Mouse (Mus musculus) urinary bladder, postnatal 10 days (tissue): ENCODE data around the gene Srprb.
"Not testable (repeated sequence)": the region's sequence is repeated elsewhere in the genome, so short reads cannot be mapped to it uniquely, and the experiment has no call there.

Experiments used
- DNase-seq: peaks from one replicate; pipeline ENCODE4 v3.0.0; 2022; ENCODE audit warnings: low spot score

Srprb gene

GRCm38 (mm10) chr9:103208802-103209423 is 7.0 kb upstream of the Srprb start:
- no peak for DNase-seq

DNA sequence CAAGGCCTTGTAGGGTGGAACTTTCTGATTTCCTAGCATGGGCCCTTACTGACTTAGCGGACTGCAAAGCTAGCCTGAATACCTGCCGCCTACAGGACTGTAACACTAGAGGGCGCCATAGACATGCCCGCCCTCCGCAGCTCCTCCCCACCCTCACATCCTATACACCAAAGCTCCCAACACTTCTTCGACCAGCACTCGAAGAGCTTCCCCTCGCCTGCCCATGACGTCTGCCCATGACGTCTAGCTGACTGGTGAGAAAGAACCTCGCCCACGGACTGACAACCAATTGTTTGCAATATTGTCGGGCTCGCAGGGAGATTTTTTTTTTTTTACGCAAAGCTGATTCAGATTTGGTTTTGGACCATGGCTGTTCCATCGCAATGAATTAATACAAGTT is 5.9 kb upstream of the Srprb start:
- no peak for DNase-seq

- DNase-seq: no peak
Observed at GRCm38 (mm10) chr9:103205786-103206185, 3.8 kb upstream of the Srprb start.

DNA sequence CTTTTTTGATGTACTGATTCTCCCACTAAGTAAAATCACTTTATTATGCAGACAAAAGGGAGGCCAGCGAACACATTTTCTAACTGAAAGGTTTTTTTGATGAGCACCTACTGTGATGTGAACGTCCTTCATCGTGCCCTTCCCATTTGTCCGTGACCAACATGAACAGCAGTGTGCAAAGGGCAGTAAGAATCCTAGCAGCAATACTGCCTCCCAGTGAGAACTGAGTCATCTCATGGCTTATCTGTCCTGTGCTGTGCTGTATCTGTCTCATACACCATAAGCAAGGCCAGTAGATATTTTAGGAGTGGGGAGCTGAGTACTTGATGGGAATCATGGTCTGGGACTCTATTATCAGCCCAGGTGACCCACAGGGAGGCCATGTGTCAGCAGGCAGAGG is 13.5 kb downstream of the Srprb start:
- no peak for DNase-seq

DNA sequence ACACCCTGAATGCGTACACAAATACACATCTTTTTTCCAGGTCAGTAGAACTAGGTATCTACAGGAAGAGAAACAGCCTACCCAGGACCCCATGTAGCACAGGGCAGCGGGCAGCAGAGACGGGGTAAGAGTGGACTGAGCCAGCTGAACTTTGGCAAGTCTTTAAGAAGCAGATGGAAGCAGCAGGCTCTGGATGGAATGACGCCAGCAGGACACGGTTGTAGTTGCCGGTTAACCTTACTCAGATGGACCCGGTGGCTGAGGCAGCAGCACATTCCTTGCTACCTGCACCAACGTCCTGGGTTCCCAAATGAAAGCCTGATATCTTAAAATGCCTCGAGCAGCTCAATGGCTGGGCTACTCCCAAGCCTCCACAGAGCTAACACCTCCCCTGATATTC is 15.2 kb downstream of the Srprb start:
- DNase-seq: no peak

GRCm38 (mm10) chr9:103185946-103186345 is 16.0 kb downstream of the Srprb start:
- no peak for DNase-seq

- DNase-seq: no peak
Observed at GRCm38 (mm10) chr9:103184855-103185254, 17.1 kb downstream of the Srprb start.

DNA sequence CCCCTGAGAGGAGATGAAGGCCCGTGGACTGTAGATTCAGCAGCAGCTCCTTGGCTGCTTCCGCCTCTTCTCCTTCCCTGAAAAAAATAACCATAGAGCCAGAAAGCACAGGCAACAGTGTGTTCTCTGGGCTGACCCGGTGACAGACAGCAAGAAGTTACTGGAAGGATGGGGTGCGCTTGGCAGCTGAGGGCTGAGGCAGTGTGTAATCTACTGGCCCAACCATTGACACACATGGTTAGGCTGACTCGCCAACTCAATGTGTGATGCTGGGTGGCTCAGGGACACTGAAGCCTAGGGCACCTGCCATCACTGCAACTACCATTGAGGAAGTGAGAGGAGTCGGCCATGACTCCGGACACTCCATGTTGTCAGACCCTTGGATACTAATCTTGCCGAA is 20.1 kb downstream of the Srprb start:
- DNase-seq: no peak

DNA sequence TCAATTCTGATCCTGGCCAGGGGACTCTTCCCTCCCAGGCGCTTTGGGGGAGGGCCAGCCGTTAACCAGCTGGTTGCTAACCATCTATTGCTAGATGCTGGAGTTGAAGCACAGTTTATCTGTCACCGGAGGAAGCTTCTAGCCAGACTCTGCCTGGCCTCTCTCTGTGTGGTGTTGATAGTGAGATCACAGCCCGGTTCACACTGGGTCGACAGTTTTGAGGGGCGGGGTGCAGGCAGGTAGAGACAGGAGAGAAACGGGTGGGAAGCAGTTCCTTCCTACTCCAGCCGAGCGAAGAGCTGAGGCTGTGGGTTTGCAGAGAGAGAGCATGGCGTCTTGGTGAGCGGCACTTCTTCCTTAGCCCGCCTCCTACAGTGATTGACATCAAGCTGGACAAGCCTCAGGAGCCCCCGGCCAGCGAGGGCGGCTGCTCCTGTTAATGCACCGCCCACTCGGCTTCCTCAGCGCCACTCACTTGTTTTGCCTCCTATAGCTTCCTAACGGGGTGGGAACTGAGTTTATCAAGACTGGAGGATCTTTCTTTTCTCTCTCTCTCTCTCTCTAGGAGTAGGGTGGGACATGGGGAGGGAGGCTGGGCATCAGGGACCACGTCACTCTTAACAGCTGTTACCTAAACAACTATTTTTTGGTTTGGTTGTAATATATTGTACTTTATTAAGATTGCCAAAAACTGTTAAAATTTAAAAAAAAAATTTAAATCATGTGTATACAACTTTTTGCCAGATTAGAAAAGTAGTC is 21.0 kb downstream of the Srprb start:
- no peak for DNase-seq

DNA sequence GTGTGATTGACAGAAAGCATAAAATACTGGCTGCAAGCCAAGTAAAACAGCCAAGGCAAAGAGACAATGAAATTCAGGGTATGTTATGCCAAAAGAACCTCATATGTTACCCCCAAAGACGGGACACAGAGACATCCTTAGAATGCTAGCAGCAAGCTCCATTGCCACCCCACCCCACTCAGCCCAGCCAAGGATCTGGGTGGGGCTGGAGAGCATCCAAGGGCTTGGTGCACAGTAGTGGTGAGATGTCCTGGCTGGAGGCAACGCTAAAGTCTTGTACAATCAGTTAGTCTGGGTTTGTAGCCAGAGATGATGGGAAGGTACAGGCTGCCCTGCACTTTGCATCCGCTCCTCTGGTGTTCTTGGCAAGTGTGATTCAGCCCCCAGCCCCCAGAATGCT is 21.6 kb downstream of the Srprb start:
- DNase-seq: no peak

DNA sequence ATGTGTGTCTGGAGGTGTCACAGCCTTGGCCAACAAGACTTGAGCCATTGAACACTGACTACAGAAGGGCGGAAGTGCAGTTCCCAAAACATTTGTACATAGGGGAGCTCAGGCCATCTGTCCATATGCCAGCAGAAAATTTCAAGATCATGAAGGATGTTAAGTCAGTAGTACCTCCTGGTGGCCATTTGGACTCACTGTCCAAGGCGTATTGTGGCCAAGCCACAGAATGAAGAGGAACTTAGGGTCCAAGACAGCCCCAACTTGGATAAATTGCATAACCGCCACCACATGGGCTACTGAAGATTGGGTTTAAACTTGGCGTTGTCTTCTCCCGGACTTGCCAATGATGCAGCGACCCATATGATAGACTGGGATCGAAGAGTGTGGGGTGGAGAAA is 26.2 kb downstream of the Srprb start:
- DNase-seq: no peak

GRCm38 (mm10) chr9:103174771-103175519 is 27.0 kb downstream of the Srprb start:
- no peak for DNase-seq

- no peak for DNase-seq
Observed at GRCm38 (mm10) chr9:103168771-103169170, 33.2 kb downstream of the Srprb start.

GRCm38 (mm10) chr9:103168046-103168445 is 33.9 kb downstream of the Srprb start:
- DNase-seq: no peak

GRCm38 (mm10) chr9:103163806-103164205 is 38.1 kb downstream of the Srprb start:
- no peak for DNase-seq

DNA sequence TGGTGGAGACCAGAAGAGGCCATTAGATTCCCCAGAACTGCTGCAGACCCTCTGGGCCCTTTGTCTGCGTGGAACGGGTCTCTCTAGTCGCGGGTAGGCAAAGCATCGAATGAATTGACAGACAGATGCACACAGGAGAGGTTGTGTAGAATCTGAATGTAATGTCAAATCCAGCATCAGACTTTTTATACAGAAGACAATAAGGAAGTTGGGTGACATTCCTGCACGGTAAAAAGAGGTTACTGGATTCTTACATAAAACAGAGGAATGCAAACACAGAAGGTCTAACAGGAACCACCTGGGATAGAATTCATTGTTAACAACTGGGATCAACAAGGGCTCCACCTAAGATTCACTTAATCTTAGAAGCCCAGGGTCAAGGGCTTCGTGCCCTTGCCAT is 46.8 kb downstream of the Srprb start:
- DNase-seq: not testable (repeated sequence)

GRCm38 (mm10) chr9:103154568-103154967 is 47.4 kb downstream of the Srprb start:
- DNase-seq: no peak

DNA sequence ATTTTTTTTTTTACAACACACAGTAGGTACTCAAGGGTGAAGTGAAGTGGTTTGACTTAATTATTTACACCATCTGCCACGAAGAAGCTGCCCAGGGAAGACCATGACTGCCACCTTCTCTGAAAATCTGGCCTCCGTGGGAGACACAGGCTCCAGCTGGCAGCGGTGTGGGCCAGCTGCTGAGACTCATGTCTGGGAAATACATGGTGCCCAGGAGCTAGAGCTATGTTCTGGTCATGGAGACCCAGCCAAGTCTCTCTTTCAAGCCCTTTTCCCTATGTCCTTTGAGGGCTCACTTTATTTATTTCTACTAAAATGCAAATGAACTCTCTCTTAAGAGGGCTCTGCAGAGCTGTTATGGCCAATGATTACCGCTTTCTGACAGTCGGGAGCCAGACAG is 48.7 kb downstream of the Srprb start:
- DNase-seq: no peak

DNA sequence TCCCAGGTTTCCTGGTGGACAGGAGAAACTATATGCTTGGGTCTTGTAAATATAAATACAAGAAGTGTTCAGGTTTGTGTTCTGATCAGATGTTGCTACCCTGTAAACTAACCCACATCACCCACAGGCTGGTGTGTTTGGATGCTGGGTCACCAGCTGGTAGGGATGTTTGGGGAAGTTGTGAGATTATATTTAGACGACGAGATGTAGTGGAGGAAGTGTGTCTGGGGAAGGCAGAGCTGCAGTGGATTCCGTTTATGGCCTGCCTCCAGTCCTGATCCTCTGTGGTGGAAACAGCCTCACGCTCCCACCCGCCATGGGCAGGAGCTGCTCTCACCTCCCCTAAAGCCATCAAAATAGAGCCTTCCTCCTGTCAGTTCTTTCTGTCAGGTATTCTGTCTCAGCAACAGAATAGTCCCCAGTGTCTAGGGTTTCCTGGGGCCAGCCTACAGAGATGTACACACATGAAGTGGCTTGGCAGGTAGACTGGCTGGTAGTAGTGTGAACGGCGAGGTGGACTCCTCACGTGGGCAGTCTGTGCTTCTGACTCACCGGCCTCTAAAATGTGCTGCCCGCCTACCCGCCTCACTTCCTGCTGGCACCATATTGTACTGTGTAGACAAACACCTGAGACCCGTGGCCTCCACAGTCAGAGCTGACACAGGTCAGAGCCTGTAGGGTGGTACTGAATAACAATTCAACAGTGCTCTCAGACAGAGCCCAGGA is 52.7 kb downstream of the Srprb start:
- no peak for DNase-seq

- DNase-seq: no peak
Observed at GRCm38 (mm10) chr9:103147103-103147502, 54.8 kb downstream of the Srprb start.

GRCm38 (mm10) chr9:103146703-103147102 is 55.2 kb downstream of the Srprb start:
- DNase-seq: no peak

GRCm38 (mm10) chr9:103146257-103146656 is 55.7 kb downstream of the Srprb start:
- DNase-seq: no peak

- no peak for DNase-seq
Observed at GRCm38 (mm10) chr9:103145351-103145750, 56.6 kb downstream of the Srprb start.
